Mouse (Mus musculus) limb, embryonic 15.5 days (tissue): ENCODE results near the gene Lyrm7. TPM values are rescaled to one million over a fixed set of nuclear protein-coding genes. Genes with fewer than 3 reads are reported as not detected.

Experiments
- ATAC-seq: fragments of 200-750 bp; cut with Nextera tagmentation; 2 replicates; pipeline ENCODE4 v1.8.0; 2017; ENCODE audit warnings: low read depth, moderate TSS enrichment; ENCODE audit not compliant: insufficient number of reproducible peaks, low FRiP score, low TSS enrichment
- H3K27ac ChIP-seq: fragments of 300-500 bp; sonication (generic); 2 replicates; pipeline ENCODE4 v1.5.1; 2015; ENCODE audit warnings: moderate library complexity, mild to moderate bottlenecking, inconsistent platforms
- H3K27me3 ChIP-seq: fragments of 300-500 bp; sonication (generic); 2 replicates; pipeline ENCODE4 v1.6.1; 2015; ENCODE audit warnings: inconsistent platforms
- H3K36me3 ChIP-seq: fragments of 300-500 bp; sonication (generic); 2 replicates; pipeline ENCODE4 v1.6.1; 2015; ENCODE audit warnings: inconsistent platforms
- H3K4me1 ChIP-seq: fragments of 300-500 bp; sonication (generic); 2 replicates; pipeline ENCODE4 v1.6.1; 2015; ENCODE audit warnings: inconsistent platforms
- H3K4me2 ChIP-seq: fragments of 300-500 bp; sonication (generic); 2 replicates; pipeline ENCODE4 v1.6.1; 2015; ENCODE audit warnings: mild to moderate bottlenecking, inconsistent platforms
- H3K4me3 ChIP-seq: fragments of 300-500 bp; sonication (generic); 2 replicates; pipeline ENCODE4 v1.5.1; 2015; ENCODE audit warnings: mild to moderate bottlenecking, inconsistent platforms
- H3K9ac ChIP-seq: fragments of 300-500 bp; sonication (generic); 2 replicates; pipeline ENCODE4 v1.6.1; 2015; ENCODE audit warnings: inconsistent platforms
- H3K9me3 ChIP-seq: fragments of 300-500 bp; sonication (generic); 2 replicates; pipeline ENCODE4 v1.6.1; 2016; ENCODE audit warnings: inconsistent platforms
- WGBS: fragments of 180-500 bp; shearing (Covaris S2); methylation state at CpG from one replicate; pipeline ENCODE4 v1.1.7; 2015; 5-methylcytosine and 5-hydroxymethylcytosine counted together
- polyA plus RNA-seq: library from polyadenylated mRNA; unstranded; fragments of >200 nt; fragmentation: Nextera tagmentation; extraction: Ambion mirVana; gene quantifications from 2 replicates; pipeline ENCODE4 v1.2.1, GENCODE M21; 2015

Gene Lyrm7
- polyA plus RNA-seq, 1 experiment from 2014 or later = 9.5 TPM

- 34% methylated on average over 4 of the region's 4 CpGs for WGBS
- Histone ChIP-seq H3K27me3 (no peaks in the 10 kb centered on the region), H3K4me3 (no peak overlapping the region), H3K36me3 (no peaks in the 10 kb centered on the region), H3K27ac (no peak overlapping the region), H3K4me2 (no peak overlapping the region), H3K9me3 (no peaks in the 10 kb centered on the region), H3K9ac (no peak overlapping the region), H3K4me1 (peaks cover 4% of the 10 kb centered on the region; the same call in 1 of the 2 replicates)
- ATAC-seq = no peak
Observed at GRCm38 (mm10) chr11:54879434-54879833, 18.7 kb upstream of the Lyrm7 start.

GRCm38 (mm10) chr11:54878893-54879292 lies 18.2 kb upstream of the Lyrm7 start:
- Histone ChIP-seq H3K36me3 (peaks cover 5% of the 10 kb centered on the region), H3K4me3 (no peak overlapping the region), H3K27me3 (no peaks in the 10 kb centered on the region), H3K27ac (no peak overlapping the region), H3K4me1 (peaks cover 4% of the 10 kb centered on the region; the same call in 1 of the 2 replicates), H3K4me2 (no peak overlapping the region), H3K9ac (no peak overlapping the region), H3K9me3 (no peaks in the 10 kb centered on the region)
- WGBS = 79% methylated on average over 6 of the region's 6 CpGs
- no peak for ATAC-seq

- H3K27ac ChIP-seq = no peak overlapping the region
- H3K4me1 ChIP-seq = no peaks in the 10 kb centered on the region
- no peak overlapping the region for H3K9ac ChIP-seq
- 87% methylated on average over 5 of the region's 5 CpGs for WGBS
- peaks cover 34% of the 10 kb centered on the region for H3K36me3 ChIP-seq
- no peak for ATAC-seq
- no peak overlapping the region for H3K4me2 ChIP-seq
- no peak overlapping the region for H3K4me3 ChIP-seq
- no peaks in the 10 kb centered on the region for H3K27me3 ChIP-seq
- no peaks in the 10 kb centered on the region for H3K9me3 ChIP-seq
Observed at GRCm38 (mm10) chr11:54876031-54876430, 15.3 kb upstream of the Lyrm7 start.

GRCm38 (mm10) chr11:54871831-54872537 lies 11.3 kb upstream of the Lyrm7 start:
- peaks cover 52% of the 10 kb centered on the region for H3K36me3 ChIP-seq
- H3K4me2 ChIP-seq = no peak overlapping the region
- no peak overlapping the region for H3K27ac ChIP-seq
- no peak for ATAC-seq
- H3K9me3 ChIP-seq = no peaks in the 10 kb centered on the region
- H3K4me3 ChIP-seq = no peak overlapping the region
- H3K9ac ChIP-seq = no peak overlapping the region
- H3K27me3 ChIP-seq = no peaks in the 10 kb centered on the region
- peaks cover 8% of the 10 kb centered on the region for H3K4me1 ChIP-seq
- WGBS = 77% methylated on average over 7 of the region's 7 CpGs

- no peak overlapping the region for H3K4me2 ChIP-seq
- H3K4me3 ChIP-seq = no peak overlapping the region
- peaks cover 51% of the 10 kb centered on the region for H3K36me3 ChIP-seq
- 87% methylated on average over 3 of the region's 3 CpGs for WGBS
- peaks cover 8% of the 10 kb centered on the region for H3K4me1 ChIP-seq
- H3K27ac ChIP-seq = no peak overlapping the region
- no peaks in the 10 kb centered on the region for H3K9me3 ChIP-seq
- no peak overlapping the region for H3K9ac ChIP-seq
- ATAC-seq = no peak
- no peaks in the 10 kb centered on the region for H3K27me3 ChIP-seq
Observed at GRCm38 (mm10) chr11:54869318-54869717, 8.6 kb upstream of the Lyrm7 start.

GRCm38 (mm10) chr11:54868445-54868844 lies 7.7 kb upstream of the Lyrm7 start:
- Histone ChIP-seq H3K4me2 (no peak overlapping the region), H3K4me3 (no peak overlapping the region), H3K4me1 (peaks cover 8% of the 10 kb centered on the region), H3K27ac (no peak overlapping the region), H3K27me3 (no peaks in the 10 kb centered on the region), H3K9me3 (no peaks in the 10 kb centered on the region), H3K9ac (no peak overlapping the region), H3K36me3 (peaks cover 42% of the 10 kb centered on the region)
- 70% methylated on average over 2 of the region's 2 CpGs for WGBS
- ATAC-seq = no peak

GRCm38 (mm10) chr11:54867903-54868434 lies 7.3 kb upstream of the Lyrm7 start:
- 0 out of 2 replicates have a peak overlapping the region, but pooled peaks have one; percentile 89 for H3K4me3 ChIP-seq

GRCm38 (mm10) chr11:54867049-54867385 lies 6.3 kb upstream of the Lyrm7 start:
- peak overlapping the region; percentile 89 for H3K4me3 ChIP-seq
- H3K9me3 ChIP-seq = no peaks in the 10 kb centered on the region
- peak overlapping the region; percentile 89 for H3K27ac ChIP-seq
- H3K27me3 ChIP-seq = no peaks in the 10 kb centered on the region
- H3K9ac ChIP-seq = peak overlapping the region; percentile 92
- H3K36me3 ChIP-seq = peaks cover 28% of the 10 kb centered on the region
- H3K4me1 ChIP-seq = peaks cover 11% of the 10 kb centered on the region
- WGBS = under 1% methylated on average over 5 of the region's 5 CpGs
- ATAC-seq = no peak
- H3K4me2 ChIP-seq = peak overlapping the region; percentile 53

More at GRCm38 (mm10) chr11:54867903-54868434, 7.3 kb upstream of the Lyrm7 start:
- WGBS = 79% methylated on average over 3 of the region's 3 CpGs
- peaks cover 8% of the 10 kb centered on the region for H3K4me1 ChIP-seq
- no peak overlapping the region for H3K27ac ChIP-seq
- H3K9ac ChIP-seq = no peak overlapping the region
- no peak for ATAC-seq
- H3K27me3 ChIP-seq = no peaks in the 10 kb centered on the region
- peak overlapping the region; percentile 53; the same call in 1 of the 2 replicates for H3K4me2 ChIP-seq
- no peaks in the 10 kb centered on the region for H3K9me3 ChIP-seq
- H3K36me3 ChIP-seq = peaks cover 38% of the 10 kb centered on the region

- Histone ChIP-seq H3K4me1 (peaks cover 11% of the 10 kb centered on the region), H3K27ac (peak within 1 kb of the TSS; percentile 89), H3K9me3 (no peaks in the 10 kb centered on the region), H3K36me3 (peaks cover 22% of the 10 kb centered on the region), H3K4me3 (peak within 1 kb of the TSS; percentile 89), H3K27me3 (no peaks in the 10 kb centered on the region), H3K9ac (peak within 1 kb of the TSS; percentile 92), H3K4me2 (peak within 1 kb of the TSS; percentile 53)
- WGBS = under 1% methylated on average over 81 of the region's 107 CpGs
- ATAC-seq = peak; percentile 82
Observed at GRCm38 (mm10) chr11:54866119-54867048, 5.7 kb upstream of the Lyrm7 start, which contains the start of gene Hint1. Hint1 (plus strand) TSS chr11:54866383.

- no peaks in the 10 kb centered on the region for H3K27me3 ChIP-seq
- H3K9ac ChIP-seq = peak overlapping the region; percentile 92; the same call in 1 of the 2 replicates
- peaks cover 11% of the 10 kb centered on the region for H3K4me1 ChIP-seq
- peak overlapping the region; percentile 89 for H3K27ac ChIP-seq
- H3K9me3 ChIP-seq = no peaks in the 10 kb centered on the region
- peak overlapping the region; percentile 89 for H3K4me3 ChIP-seq
- WGBS = 67% methylated on average over 6 of the region's 6 CpGs
- peaks cover 14% of the 10 kb centered on the region for H3K36me3 ChIP-seq
- ATAC-seq = no peak
- H3K4me2 ChIP-seq = peak overlapping the region; percentile 53
Observed at GRCm38 (mm10) chr11:54865330-54866085, 4.8 kb upstream of the Lyrm7 start.
